10 mouse cellular contexts compared by ENCODE assay signal in genomic region chr11:34072309-34072708, GRCm38 (mm10). TPM values are rescaled to one million over a fixed set of nuclear protein-coding genes. Genes with fewer than 3 reads are reported as not detected.
DNase-seq lines count a peak whose midpoint lies in the region; ATAC-seq and TF ChIP-seq lines count a peak whose summit lies in the region.
"Had no signal": no experiment of that assay in that cellular context is flagged by ENCODE, and none has a peak within 500 bp of the region (broad histone marks: within the 10 kb centered on the region; RNA-seq: fewer than 3 reads in every experiment).

No protein-coding gene starts in this region.

- TF ChIP-seq CTCF in CH12.LX (conservative IDR thresholded peaks at IDR 0.05 in 1 of 2, IDR thresholded peaks at IDR 0.05 in 1 of 2; ENCODE audit: low read depth in 2 of 2, low read length in 2 of 2) = no peak
- no peak for TF ChIP-seq CTCF in cerebellum, adult 2 months (IDR thresholded peaks at IDR 0.05; ENCODE audit: borderline replicate concordance, insufficient read depth, low read depth, low read length)

- H3K9me3 ChIP-seq in CH12.LX (replicated peaks; ENCODE audit: low read length) = no peaks in the 10 kb centered on the region
- H3K9me3 ChIP-seq in hindbrain, embryonic 16.5 days (ENCODE audit: control insufficient read depth, low read length) = no peaks in the 10 kb centered on the region

- peaks cover 9 to 57% of the 10 kb centered on the region in 2 experiments for H3K4me1 ChIP-seq in CH12.LX (ENCODE audit: control insufficient read depth in 1 of 2, insufficient read depth in 2 of 2)
- no peaks in the 10 kb centered on the region for H3K4me1 ChIP-seq in cerebellum, adult 2 months (ENCODE audit: control insufficient read depth, insufficient read depth, low read length)
- no peaks in the 10 kb centered on the region for H3K4me1 ChIP-seq in hindbrain, embryonic 16.5 days (ENCODE audit: control insufficient read depth, insufficient read depth, low read depth, low read length)

- ATAC-seq in hindbrain, embryonic 16.5 days = no peak

- H3K9ac ChIP-seq in CH12.LX (ENCODE audit: insufficient read depth, low read depth) = no peak overlapping the region
- no peak overlapping the region for H3K9ac ChIP-seq in hindbrain, embryonic 16.5 days (ENCODE audit: low read depth, low read length)

- H3K36me3 ChIP-seq in CH12.LX (replicated peaks in 1 of 2; ENCODE audit: control insufficient read depth in 1 of 2, insufficient read depth in 1 of 2, low read length in 1 of 2) = peaks cover 87% of the 10 kb centered on the region in 2 experiments
- H3K36me3 ChIP-seq in hindbrain, embryonic 16.5 days (ENCODE audit: control insufficient read depth, insufficient read depth, low read length) = no peaks in the 10 kb centered on the region

- 0 out of 2 replicates have a peak, but pooled peaks have one; percentile 8 for TF ChIP-seq EP300 in CH12.LX (IDR thresholded peaks at IDR 0.05; ENCODE audit: low read length)

- H3K4me2 ChIP-seq in CH12.LX (ENCODE audit: insufficient read depth, low read depth, poor library complexity, severe bottlenecking) = no peak overlapping the region
- no peak overlapping the region for H3K4me2 ChIP-seq in hindbrain, embryonic 16.5 days (ENCODE audit: low read length)

- no peaks in the 10 kb centered on the region for H3K79me2 ChIP-seq in CH12.LX (replicated peaks; ENCODE audit: control insufficient read depth, extremely low read depth, insufficient read depth, poor library complexity, severe bottlenecking)

- no peaks in the 10 kb centered on the region for H3K27me3 ChIP-seq in CH12.LX (replicated peaks)
- no peaks in the 10 kb centered on the region for H3K27me3 ChIP-seq in cerebellum, adult 2 months (ENCODE audit: control insufficient read depth, insufficient read depth, low read length)
- 0 out of 2 replicates have a peak, but pooled peaks cover 2% of the 10 kb centered on the region for H3K27me3 ChIP-seq in hindbrain, embryonic 16.5 days (replicated peaks; ENCODE audit: control insufficient read depth, insufficient read depth, low read length)

- no peak for TF ChIP-seq POLR2A in CH12.LX (IDR thresholded peaks at IDR 0.05; ENCODE audit: low read depth, low read length)
- no peak for TF ChIP-seq POLR2A in cerebellum, adult 2 months (IDR thresholded peaks at IDR 0.05; ENCODE audit: borderline replicate concordance, insufficient read depth, low read length)

- in situ Hi-C loops in CH12.LX (cut with MboI; ENCODE audit: low pct_ligation_motif_present, low pct_unique_long_range_greater_than_20kb, low sequenced_read_pairs) = loop anchor here (10.0 kb wide), 1 partner anchor 68 kb away; no protein-coding TSS in a partner anchor

- H3K27ac ChIP-seq in CH12.LX (ENCODE audit: insufficient read depth, low read depth) = no peak overlapping the region
- no peak overlapping the region for H3K27ac ChIP-seq in cerebellum, adult 2 months (ENCODE audit: insufficient read depth, low read length)
- H3K27ac ChIP-seq in hindbrain, embryonic 16.5 days (ENCODE audit: low read depth, low read length) = no peak overlapping the region

- no peak for TF ChIP-seq RAD21 in CH12.LX (IDR thresholded peaks at IDR 0.05; ENCODE audit: low read depth, low read length)

- 82% methylated on average over 4 of the region's 4 CpGs for WGBS in cerebellum, adult 2 months
- WGBS in hindbrain, embryonic 16.5 days = 77% methylated on average over 4 of the region's 4 CpGs

- peak; percentile 79 for DNase-seq in 416B (ENCODE audit: low read depth)
- DNase-seq in CH12.LX (ENCODE audit: extremely low read depth) = peak; percentile 39
- DNase-seq in gonadal fat pad, adult 2 months (ENCODE audit: low read depth) = peak; percentile 54
- DNase-seq in lung, postnatal 25 days (ENCODE audit: low spot score) = peak; percentile 33
- no peak for DNase-seq in adrenal gland, postnatal 14 days
- no peak for DNase-seq in cerebellum, adult 2 months
- DNase-seq: cerebellum, postnatal 14 days; heart, postnatal 36 days had no signal

- dilution Hi-C loops in CH12.LX (cut with MboI; ENCODE audit: extremely low pct_ligation_motif_present, extremely low pct_unique_long_range_greater_than_20kb, low sequenced_read_pairs) = no loop called here

- H3K4me3 ChIP-seq in CH12.LX (replicated peaks in 1 of 3; ENCODE audit: low read depth in 2 of 3, low read length in 2 of 3, poor library complexity in 1 of 3) = peak overlapping the region in 1 of 3 experiments; percentile 23
- H3K4me3 ChIP-seq in cerebellum, adult 2 months (replicated peaks; ENCODE audit: insufficient read depth, low read depth, low read length) = no peak overlapping the region
- H3K4me3 ChIP-seq in hindbrain, embryonic 16.5 days (ENCODE audit: low read length) = no peak overlapping the region

TF ChIP-seq in CH12.LX, 34 proteins besides CTCF, POLR2A, EP300 and RAD21:
- no peak for TF ChIP-seq ZKSCAN1 (IDR thresholded peaks at IDR 0.05; ENCODE audit: borderline replicate concordance, low read depth, low read length)
- no peak for TF ChIP-seq PAX5 (IDR thresholded peaks at IDR 0.05; ENCODE audit: low read length)
- TF ChIP-seq SMC3 (IDR thresholded peaks at IDR 0.05; ENCODE audit: low read depth, low read length) = 0 out of 2 replicates have a peak, but pooled peaks have one; percentile 2
TF ChIP-seq in CH12.LX: peak in this region for 1.

RNA-seq across cellular contexts. Expression of gene Lcp2, which starts 25.6 kb away (rescaled TPM):
- total RNA-seq in CH12.LX (2012; rRNA removed) (18.3 and 19.4 TPM in 2 replicates), CH12.LX (2014; rRNA removed) (5.9 and 24.0 TPM in 2 replicates)
- polyA plus RNA-seq in CH12.LX (2012; ENCODE audit: insufficient read length, low read depth) = 18.7 and 20.1 TPM in 2 replicates
- 3.0 and 3.3 TPM in 2 replicates for polyA plus RNA-seq in gonadal fat pad, adult 2 months (2012; rRNA removed)
- 2.0 and 7.8 TPM in 2 replicates for total RNA-seq in adrenal gland, postnatal 14 days (2021)
- polyA plus RNA-seq in cerebellum, adult 2 months (2012; rRNA removed) = 1.1 and 1.2 TPM in 2 replicates
- polyA plus RNA-seq in hindbrain, embryonic 16.5 days (2015; fragmentation: Nextera tagmentation; extraction: Ambion mirVana) = 2.3 TPM in 2 replicates

RNA-seq across cellular contexts. Expression of gene 4930469K13Rik, which starts 26.0 kb away (rescaled TPM):
- total RNA-seq in CH12.LX (2012; rRNA removed) = not detected in 2 replicates
- total RNA-seq in CH12.LX (2014; rRNA removed) = 0.42 TPM in 1 of 2 replicates, not detected in the other
- not detected in 2 replicates for polyA plus RNA-seq in CH12.LX (2012; ENCODE audit: insufficient read length, low read depth)
- 1.2 and 1.4 TPM in 2 replicates for polyA plus RNA-seq in gonadal fat pad, adult 2 months (2012; rRNA removed)
- not detected in 2 replicates for total RNA-seq in adrenal gland, postnatal 14 days (2021)
- polyA plus RNA-seq in cerebellum, adult 2 months (2012; rRNA removed) = not detected in 2 replicates
- polyA plus RNA-seq in hindbrain, embryonic 16.5 days (2015; fragmentation: Nextera tagmentation; extraction: Ambion mirVana) = 7.9 and 9.6 TPM in 2 replicates
- total RNA-seq: heart, postnatal 36 days had no signal
- polyA plus RNA-seq: large intestine, adult 2 months had no signal

Comparison
In these comparisons a context has a peak if more than half of its experiments do, and no peak if none do; other contexts are left out.
1. DNase-seq: peak in 416B (single experiment), CH12.LX (single experiment), gonadal fat pad, adult 2 months (single experiment) and lung, postnatal 25 days (single experiment); none in adrenal gland, postnatal 14 days (single experiment) and cerebellum, adult 2 months (0 of 2).